Mouse (Mus musculus) brain, embryonic 14.5 days (tissue): ENCODE data around the gene Pfn3. TPM values are rescaled to one million over a fixed set of nuclear protein-coding genes. Genes with fewer than 3 reads are reported as not detected.
A peak's percentile ranks its signal among the peaks of the same experiment; 100 is the strongest.

ENCODE experiments used
- DNase-seq: peaks from one replicate; pipeline ENCODE4 v3.0.0-alpha.2; 2011; ENCODE audit warnings: low read depth
- CTCF ChIP-seq: fragments of 200-500 bp; IDR thresholded peaks from 2 replicates; pipeline ENCODE4 v1.5.1; 2012; ENCODE audit warnings: inconsistent platforms, mild to moderate bottlenecking, moderate library complexity, borderline replicate concordance; ENCODE audit not compliant: insufficient read depth, insufficient read length; ENCODE audit errors: extremely low read depth
- POLR2A ChIP-seq: fragments of 200-500 bp; IDR thresholded peaks from 2 replicates; pipeline ENCODE4 v1.6.1; 2012; ENCODE audit warnings: mild to moderate bottlenecking, inconsistent platforms, borderline replicate concordance; ENCODE audit not compliant: poor library complexity, insufficient read depth, insufficient read length, severe bottlenecking; ENCODE audit errors: extremely low read depth
- polyA plus RNA-seq: library from polyadenylated mRNA; depleted of rRNA; stranded (reverse); fragments of >200 nt; gene quantifications from 2 replicates; pipeline ENCODE4 v1.2.3, GENCODE M21; 2012

Pfn3 gene
- polyA plus RNA-seq, 1 experiment = 0.51 TPM

GRCm38 (mm10) chr13:55404853-55405782 is 9.9 kb downstream of the Pfn3 start:
- DNase-seq = peak; percentile 95
- peak; percentile 98 for TF ChIP-seq CTCF
- no peak for TF ChIP-seq POLR2A

- peak; percentile 65 for DNase-seq
Measured at GRCm38 (mm10) chr13:55403935-55404852, 10.8 kb downstream of the Pfn3 start.

GRCm38 (mm10) chr13:55403266-55403665 is 11.8 kb downstream of the Pfn3 start:
- DNase-seq = peak; percentile 26
- TF ChIP-seq CTCF (no peak), POLR2A (no peak)

More at GRCm38 (mm10) chr13:55403935-55404852, 10.8 kb downstream of the Pfn3 start:
- no peak for TF ChIP-seq CTCF
- TF ChIP-seq POLR2A = no peak

- DNase-seq = no peak
Measured at GRCm38 (mm10) chr13:55400039-55400346, 15.0 kb downstream of the Pfn3 start.

GRCm38 (mm10) chr13:55399300-55400038 is 15.6 kb downstream of the Pfn3 start:
- no peak for TF ChIP-seq CTCF
- no peak for TF ChIP-seq POLR2A
- DNase-seq = no peak

More at GRCm38 (mm10) chr13:55400039-55400346, 15.0 kb downstream of the Pfn3 start:
- TF ChIP-seq POLR2A (no peak), CTCF (no peak)

- TF ChIP-seq CTCF (no peak), POLR2A (no peak)
- DNase-seq = no peak
Measured at GRCm38 (mm10) chr13:55398088-55398487, 16.9 kb downstream of the Pfn3 start, which contains the start of gene Slc34a1. Slc34a1 (plus strand) TSS chr13:55398187.

- no peak for TF ChIP-seq POLR2A
- peak; percentile 37; the same call in 1 of the 2 replicates for TF ChIP-seq CTCF
- no peak for DNase-seq
Measured at GRCm38 (mm10) chr13:55392933-55393332, 22.1 kb downstream of the Pfn3 start.

- no peak for DNase-seq
- TF ChIP-seq POLR2A (no peak), CTCF (no peak)
Measured at GRCm38 (mm10) chr13:55391626-55392029, 23.4 kb downstream of the Pfn3 start.

GRCm38 (mm10) chr13:55390644-55391043 is 24.4 kb downstream of the Pfn3 start:
- TF ChIP-seq POLR2A (no peak), CTCF (no peak)
- no peak for DNase-seq

- TF ChIP-seq POLR2A (no peak), CTCF (no peak)
- no peak for DNase-seq
Measured at GRCm38 (mm10) chr13:55381790-55382189, 33.2 kb downstream of the Pfn3 start.
